Mouse (Mus musculus) spleen, adult 2 months (tissue): ENCODE data around the gene Tmem131.

Source experiments
- CTCF ChIP-seq: fragments of 200-500 bp; IDR thresholded peaks from 2 replicates; pipeline ENCODE4 v1.5.1; 2011; ENCODE audit warnings: mild to moderate bottlenecking, inconsistent platforms; ENCODE audit not compliant: insufficient read depth, insufficient read length, insufficient replicate concordance; ENCODE audit errors: extremely low read depth
- POLR2A ChIP-seq: fragments of 200-500 bp; IDR thresholded peaks from 2 replicates; pipeline ENCODE4 v1.6.1; 2011; ENCODE audit warnings: low read depth, low read length, inconsistent platforms

- TF ChIP-seq CTCF: no peak
- no peak for TF ChIP-seq POLR2A
Measured at GRCm38 (mm10) chr1:36905216-36905615, 38.2 kb downstream of the Tmem131 start.
